Mouse (Mus musculus) adrenal gland, adult (tissue): Measurements from ENCODE around the gene D17Wsu92e.
"Not testable (repeated sequence)": the region's sequence is repeated elsewhere in the genome, so short reads cannot be mapped to it uniquely, and the experiment has no call there.

ENCODE experiments used
- DNase-seq, 2 experiments: peaks; one replicate each; pipeline ENCODE4 v3.0.0; 2022 to 2023; ENCODE audit warnings: low spot score in 1 of 2; ENCODE audit not compliant: inconsistent age in 2 of 2

The D17Wsu92e gene

DNA sequence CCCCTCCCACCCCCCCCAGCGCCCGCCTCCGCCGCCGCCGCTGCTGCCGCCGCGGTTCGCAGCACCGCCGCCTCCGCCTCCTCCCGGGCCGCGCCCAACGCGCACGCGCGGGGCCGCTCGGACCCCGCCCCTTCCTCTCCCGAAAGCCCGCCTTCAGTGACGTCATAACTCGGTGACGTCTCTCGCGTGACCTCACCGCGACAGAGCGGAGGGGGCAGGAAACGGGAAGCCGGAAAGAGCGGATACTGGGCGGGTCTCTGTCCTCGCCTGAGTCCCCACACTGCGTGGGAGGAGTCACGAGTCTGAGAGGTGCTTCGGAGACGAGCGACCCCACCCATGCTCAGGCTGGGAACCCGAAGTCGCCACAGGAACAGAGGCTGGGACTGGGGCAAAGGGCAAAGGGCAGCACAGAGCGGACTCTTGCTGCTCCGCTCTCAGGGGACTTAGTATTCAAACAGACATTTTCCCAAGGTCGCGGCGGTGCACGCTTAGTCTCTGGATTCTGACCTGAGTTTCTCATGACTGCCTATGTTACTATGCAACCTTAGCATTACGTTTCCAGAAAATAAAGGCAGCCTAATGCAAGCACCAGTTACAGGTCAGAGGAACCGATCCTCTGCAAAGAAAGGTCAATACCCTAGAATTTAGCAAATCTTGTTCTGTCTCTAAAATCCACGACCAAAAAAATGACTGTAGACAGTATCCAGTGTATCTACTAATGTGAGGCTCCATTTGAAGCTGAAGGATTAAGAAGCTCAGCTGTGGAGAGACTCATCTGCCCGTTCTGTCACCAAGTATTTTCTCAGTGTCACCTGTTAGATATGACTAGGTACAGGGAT is at the start of gene D17Wsu92e:
Gene D17Wsu92e (minus strand): TSS at position 81 of the 839 bp plus-strand sequence.
- peak; percentile 99 for DNase-seq

DNA sequence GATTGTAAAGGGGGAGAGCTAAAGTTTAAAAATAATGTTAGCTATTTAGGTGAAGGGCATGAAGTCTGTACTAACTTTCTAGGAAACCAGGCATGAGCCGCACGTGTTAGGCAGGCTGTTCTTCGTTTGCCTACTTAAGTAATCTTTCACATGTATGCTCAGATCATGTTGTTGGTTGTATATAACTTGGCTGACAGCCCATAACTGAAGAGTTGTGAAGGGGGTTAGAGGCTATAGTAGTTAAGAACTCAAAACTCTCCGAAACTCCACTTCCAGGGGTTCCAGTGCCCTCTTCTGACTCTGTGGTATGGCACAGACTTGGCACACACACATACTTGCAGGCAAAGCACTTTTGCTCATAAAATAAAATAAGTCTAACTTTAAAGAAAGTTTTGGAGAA is 46.3 kb upstream of the D17Wsu92e start:
- no peak for DNase-seq

DNA sequence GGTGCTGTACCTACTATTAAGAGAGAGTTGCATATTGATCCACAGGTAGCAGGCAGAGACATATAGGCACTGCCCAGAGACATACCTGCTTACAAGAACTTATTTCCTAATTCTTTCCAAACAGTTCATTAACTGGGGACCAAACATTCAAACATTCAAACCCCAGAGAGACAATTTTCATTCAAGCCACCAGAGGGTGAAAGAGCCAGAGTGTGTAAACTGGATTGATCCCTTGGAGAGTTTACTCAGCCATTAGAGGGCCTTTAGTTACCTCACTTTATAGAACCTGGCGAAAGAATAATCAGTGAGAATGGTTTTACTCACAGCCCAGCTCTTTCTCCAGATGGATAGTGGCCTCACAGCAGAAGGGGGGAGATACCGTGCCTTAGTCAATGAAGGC is 45.0 kb upstream of the D17Wsu92e start:
- DNase-seq, result no peak

DNA sequence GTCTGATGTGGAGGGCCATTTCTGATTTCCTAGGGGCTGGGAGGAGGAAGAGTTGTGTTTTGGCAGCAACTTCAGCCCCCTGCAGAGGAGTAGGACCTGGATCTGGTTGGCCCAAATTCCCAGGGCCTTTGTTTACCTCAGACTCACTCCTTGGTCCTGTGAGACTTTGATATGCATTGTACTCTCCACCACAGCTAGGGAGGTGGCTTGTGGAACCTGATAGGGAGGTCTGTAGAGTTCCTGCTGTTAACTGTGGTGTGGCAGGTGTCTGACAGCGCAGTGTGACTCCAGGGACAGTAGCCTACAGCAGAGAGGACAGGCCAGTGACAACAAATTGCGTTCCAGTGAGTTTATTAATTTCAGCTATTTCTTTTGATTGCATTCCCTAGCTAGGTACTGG is 38.7 kb upstream of the D17Wsu92e start:
- no peak for DNase-seq

DNA sequence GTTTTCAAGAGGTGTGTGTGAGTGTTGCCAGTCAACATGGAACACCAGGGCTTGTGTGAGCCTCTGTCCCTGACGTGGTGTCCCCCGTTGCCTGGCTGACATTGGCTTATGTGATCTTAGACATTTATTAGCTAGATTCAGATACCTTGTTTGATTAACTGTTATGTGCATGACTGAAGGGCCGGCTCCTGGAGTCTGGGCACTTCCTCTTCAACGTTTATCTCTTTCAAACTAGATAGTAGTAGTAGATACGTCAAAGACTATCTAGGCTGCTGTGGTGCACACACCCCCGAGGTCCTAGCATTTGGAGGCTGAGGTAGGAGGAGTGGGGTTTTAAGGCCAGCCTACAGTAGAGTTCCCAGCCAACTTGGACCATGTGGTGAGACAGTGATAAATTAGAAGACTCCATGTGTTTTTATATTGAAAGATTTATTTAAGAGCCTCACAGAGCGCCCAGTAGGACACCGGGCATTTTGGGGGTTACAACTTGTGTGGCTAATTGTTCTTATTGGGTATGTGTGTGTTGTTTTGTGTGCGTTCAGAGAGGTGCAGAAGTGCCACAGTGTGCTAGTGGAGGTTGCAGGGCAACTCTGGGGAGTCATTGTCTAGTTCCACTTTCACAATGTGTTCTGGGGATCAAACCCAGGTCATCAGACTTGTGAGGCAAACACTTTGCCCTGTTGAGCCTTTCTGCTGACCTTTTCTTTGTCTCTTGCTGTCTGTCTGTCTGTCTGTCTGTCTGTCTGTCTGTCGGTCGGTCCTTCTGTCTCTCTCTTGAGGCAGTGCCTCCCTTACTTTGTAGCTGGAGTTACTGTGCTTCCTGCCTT is 37.4 kb upstream of the D17Wsu92e start:
- DNase-seq, result peak in 1 of 2 experiments; percentile 54

DNA sequence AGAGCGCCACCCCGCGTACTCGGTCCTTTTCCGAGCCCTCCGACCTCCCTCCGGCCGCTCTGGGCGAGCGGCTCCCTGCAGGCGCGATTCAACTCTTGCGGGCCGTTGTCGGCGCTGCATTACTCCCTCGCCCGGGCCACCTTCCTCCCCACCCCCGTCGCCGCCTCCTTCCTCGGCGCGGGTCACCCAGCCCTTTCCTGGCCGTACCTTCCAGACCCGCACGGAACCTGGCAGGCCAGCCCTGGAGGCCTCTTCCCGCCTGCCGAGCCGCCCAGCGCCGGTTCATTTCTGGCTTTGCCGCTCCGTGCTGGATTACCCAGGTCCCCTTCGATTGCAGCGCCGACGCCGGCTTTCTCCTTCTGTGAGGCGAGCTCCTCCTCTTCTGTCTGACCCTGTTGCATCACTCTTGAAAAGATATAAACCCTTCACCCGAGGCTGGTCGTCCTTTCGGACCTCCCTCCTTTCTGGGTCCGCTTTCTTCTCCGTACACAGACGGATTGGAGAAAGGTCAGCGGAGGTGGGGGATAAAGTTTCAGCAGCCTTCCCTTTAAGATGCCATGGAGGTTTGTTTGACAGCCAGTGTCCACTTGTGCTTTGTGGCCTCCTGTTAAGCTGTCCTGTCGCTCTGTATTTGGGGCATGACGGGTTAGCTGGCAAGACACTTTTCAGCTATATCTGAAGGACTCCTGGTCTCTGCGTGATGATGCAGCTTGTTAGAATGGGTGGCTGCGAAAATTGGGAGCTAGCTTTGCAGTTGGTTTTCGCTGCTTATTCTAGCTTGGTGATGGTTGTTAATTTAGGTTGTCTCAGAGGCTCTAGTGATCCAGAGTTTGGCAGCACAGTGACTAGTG is 36.6 kb upstream of the D17Wsu92e start:
- DNase-seq, result peak; percentile 70 to 92

DNA sequence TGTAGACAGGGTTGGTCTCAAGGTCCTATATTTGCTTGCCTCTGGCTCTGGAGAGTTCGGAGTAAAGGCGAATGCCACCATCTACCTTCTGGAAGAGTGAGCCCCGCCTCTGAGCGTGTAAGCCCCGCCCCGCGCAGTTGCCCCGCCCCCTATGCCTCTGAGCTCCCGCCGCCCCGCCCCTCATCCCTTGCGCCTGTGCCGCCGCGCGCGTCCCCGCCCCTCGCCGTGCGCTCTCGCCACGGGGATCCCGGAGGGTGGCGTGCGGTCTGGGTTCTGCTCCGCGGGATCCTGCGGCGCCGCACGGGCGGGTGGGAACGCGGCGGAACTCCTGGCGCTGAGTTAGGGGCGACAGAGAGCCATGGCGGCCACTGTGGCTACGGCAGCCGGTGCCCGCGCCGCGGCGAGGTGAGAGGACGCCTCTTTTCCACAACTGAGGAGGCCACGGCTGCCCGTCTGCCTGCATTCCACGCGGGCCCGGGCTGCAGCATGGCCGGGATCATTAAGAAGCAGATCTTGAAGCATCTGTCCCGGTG is 35.9 kb upstream of the D17Wsu92e start, which contains the start of gene Uhrf1bp1:
Gene Uhrf1bp1 (plus strand): TSS at position 177 of the 533 bp plus-strand sequence.
- peak; percentile 86 to 95 for DNase-seq

DNA sequence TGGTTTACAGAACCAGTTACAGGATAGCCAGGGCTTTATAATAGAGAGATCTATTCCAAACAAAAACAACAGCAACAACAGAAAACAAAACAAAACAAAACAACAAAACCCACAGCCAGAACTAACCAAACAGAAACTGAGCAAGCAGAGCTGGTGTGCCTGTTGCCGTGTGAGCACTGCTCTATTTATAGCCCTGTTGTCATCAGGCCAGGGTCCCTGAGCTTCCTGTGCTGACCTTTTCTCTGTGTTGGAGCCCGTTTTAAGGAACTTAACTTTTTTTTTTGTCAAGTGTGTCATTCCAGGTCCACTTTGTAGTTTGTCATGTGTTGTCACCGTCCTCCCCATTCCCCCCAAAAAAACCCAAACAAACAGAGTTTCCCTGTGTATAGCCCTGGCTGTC is 30.6 kb upstream of the D17Wsu92e start:
- peak; percentile 70 to 88 for DNase-seq

DNA sequence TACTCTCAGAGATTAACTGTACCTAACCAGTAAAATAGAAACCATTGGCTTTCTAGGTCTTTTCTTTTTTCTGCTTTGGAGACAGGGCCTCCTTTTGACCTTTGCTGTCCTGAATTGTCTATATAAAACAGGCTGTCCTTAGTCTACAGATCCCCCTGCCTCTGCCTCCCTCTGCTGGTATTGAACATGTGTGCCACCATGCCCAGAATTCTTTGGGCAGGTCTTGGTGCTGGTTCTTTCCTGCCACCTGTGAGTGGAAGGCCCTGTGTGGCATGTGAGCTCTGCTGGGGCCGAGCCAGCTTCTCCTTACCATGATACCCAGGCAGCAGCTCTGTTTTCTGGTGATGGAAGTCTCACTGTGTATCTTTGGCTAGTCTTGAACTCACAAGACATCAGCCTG is 27.9 kb upstream of the D17Wsu92e start:
- DNase-seq, result no peak

DNA sequence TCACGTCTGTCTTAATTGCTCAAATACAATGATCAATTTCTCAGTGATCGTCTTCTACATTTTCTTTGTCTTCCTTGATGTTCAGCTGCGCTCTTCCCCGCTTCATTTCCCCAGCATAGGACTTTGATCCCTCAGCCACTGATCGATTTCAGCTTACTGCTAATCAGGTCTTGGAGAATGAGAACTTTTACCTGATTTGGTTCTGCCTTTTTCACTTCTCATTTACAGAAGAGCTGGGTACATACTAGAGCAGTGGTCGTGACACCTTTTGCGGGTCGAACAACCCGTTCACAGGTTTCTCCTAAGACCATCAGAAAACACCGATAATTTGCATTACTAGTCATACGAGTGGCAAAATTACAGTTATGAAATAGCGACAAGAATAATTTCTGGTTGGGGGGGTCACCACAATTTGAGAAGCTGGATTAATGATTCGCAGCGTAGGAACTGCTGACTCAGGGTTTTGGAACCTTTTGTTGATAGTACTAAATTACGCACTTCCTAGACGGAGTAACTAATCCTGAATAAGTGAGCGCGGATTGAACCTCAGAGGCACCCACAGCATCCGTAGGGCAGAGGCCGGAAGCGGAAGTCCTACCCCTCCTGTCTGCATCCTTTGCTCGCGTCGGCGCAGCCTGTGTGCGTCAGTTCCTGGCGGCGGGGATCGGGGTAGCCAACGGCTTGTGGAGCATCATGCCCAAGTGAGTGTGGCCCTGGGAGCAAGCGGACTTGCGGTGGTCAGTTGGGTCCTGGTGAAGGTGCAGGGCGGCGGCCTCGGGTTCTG is 19.2 kb upstream of the D17Wsu92e start:
- peak; percentile 97 to 98 for DNase-seq

DNA sequence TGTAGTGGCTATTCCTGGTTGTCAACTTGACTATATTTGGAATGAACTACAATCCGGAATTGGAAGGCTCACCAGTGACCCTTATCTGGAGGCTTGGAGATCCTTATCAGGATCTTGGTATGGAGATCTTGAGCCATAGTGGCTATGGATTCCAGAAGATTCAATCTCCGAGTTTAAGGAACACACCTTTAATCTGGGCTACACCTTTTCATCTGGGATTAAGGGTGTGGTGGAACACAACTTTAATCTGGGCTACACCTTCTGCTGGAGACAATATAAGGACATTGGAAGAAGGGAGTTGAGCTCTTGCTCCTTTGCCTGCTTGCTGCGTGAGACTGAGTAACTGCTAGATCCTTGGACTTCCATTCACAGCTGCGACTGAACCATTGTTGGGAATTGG is 17.4 kb upstream of the D17Wsu92e start, which contains the start of gene Snrpc:
Gene Snrpc (plus strand): TSS at position 301 of the 400 bp plus-strand sequence.
- not testable (repeated sequence) for DNase-seq

DNA sequence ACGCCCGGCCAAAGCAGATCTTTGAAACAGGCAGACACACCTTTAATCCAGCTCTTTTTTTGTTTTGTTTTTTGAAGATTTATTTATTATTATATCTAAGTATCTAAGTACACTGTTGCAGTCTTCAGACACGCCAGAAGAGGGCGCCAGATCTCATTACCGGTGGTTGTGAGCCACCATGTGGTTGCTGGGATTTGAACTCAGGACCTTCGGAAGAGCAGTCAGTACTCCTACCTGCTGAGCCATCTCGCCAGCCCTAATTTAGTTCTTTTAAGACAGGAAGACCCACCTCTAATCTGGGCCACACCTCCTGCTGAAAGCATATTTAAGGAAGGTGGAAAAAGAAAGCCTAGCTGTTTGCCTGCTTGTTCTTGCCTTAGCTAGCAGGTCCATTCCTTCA is 10.0 kb upstream of the D17Wsu92e start:
- DNase-seq, result no peak

DNA sequence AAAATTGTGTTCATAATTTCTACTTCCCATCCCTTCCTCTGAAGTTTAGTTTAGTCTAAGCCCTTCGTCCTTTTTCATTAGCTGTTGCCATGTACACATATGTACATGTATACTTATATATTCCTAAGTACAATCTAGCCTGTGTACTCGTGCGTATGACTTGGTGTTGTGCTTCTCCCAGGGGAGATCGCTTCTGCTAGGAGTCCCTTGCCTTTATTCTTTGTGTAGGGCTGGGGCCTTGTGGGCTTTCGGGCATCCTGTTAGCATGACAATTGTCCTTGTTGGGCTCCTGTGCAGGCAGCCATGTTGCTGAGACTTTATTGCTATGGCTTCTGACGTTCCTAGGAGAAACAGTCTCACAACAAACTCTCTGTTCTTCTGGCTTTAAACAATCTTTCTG is 7.1 kb upstream of the D17Wsu92e start:
- DNase-seq, result peak in 1 of 2 experiments; percentile 53

DNA sequence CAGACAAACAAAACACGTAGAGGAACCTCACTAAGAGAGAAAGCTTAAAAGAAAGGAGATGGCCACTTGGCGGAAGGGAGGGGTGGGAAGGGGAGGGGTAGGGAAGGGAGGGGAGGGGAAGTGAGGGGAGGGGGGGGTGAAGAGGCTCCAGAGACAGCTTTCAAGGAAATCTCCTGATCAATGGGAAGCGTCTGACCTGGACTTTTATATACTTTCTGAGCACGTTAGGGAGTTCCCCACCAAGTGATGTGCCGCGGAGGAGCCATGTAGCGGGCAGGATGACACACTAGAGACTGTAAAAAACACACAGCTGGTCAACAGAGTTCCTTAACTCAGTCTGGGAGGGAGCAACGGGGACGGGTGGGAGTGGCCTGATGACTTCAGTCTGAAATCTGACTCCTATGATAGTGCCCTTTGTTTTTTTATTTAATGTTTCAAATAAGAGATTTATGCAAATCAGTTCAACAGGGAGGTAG is 6.5 kb upstream of the D17Wsu92e start:
- DNase-seq, result peak; percentile 72 to 90

DNA sequence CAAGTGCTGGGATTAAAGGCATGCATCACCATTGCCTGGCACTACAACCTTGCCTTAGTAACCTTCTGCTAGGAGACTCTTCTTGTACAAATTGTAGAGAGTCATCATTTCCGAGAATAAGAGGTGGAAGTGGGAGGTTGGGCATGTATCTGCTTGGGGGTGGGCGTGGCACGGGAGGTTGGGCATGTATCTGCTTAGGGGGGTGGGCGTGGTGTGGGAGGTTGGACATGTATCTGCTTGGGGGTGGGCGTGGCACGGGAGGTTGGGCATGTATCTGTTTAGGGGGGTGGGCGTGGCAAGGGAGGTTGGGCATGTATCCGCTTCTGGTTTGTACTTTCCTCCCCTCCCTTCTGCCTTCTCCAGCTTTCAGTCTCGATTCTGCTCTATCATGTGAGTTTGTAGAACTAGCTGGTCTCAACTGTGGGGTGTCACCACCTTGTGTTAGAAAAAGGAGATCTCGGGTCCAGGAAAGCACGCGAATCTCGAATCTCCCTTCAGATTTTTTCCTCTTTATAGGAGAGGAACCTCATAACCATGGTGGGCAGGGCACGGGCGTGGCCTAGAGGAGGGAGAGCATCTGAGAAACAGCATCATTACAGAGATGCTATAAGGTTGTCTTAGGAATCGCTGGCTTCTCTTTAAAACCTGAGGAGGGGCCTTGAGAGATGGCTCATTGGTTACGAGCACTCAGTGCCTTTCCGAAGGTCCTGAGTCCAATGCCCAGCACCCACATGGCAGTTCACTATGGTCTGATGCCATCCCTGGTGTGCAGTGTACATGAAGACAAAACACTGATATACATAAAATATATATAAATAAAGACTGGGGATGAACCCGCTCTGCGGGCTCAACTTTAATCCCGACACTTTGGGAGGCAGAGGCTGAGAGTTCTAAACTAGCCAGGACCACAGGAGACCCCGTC is 5.8 kb upstream of the D17Wsu92e start:
- peak; percentile 88 to 96 for DNase-seq

DNA sequence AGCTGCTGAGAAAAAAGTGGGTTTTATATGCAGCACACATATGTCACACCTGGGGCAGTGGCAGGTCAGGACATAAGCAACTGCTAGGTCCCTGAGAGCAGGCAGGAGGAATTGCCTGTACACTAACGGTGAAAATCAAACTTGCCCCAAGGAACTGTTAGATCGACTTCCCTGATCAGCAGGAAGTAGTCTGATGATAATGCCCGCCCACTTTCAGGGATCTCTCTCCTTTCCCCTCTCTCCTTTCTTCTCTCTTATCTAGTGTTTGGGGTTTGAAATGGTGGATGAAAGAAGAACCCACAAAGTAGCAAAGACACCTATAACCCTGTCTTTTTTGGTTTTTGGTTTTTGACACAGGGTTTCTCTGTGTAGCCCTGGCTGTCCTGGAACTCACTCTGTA is 5.1 kb upstream of the D17Wsu92e start:
- no peak for DNase-seq

DNA sequence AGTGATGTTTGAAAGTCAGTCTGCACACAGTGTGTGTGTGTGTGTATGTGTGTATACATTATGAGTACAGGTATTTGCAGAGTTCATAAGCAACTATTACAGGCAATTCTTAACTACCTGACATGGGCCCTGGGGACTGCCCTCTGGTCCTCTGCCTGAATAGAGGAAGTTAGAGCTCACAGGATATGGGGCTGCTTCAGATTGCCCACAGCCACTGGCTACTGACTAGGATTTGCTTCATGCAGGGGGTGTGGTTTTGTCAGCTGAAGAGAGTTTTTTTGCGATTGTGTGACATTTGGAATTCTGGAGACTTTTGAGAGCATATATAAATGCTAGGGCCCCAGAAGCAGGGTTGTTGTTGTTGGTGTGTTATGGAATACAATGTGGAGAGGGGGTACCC is 4.5 kb upstream of the D17Wsu92e start:
- no peak for DNase-seq

DNA sequence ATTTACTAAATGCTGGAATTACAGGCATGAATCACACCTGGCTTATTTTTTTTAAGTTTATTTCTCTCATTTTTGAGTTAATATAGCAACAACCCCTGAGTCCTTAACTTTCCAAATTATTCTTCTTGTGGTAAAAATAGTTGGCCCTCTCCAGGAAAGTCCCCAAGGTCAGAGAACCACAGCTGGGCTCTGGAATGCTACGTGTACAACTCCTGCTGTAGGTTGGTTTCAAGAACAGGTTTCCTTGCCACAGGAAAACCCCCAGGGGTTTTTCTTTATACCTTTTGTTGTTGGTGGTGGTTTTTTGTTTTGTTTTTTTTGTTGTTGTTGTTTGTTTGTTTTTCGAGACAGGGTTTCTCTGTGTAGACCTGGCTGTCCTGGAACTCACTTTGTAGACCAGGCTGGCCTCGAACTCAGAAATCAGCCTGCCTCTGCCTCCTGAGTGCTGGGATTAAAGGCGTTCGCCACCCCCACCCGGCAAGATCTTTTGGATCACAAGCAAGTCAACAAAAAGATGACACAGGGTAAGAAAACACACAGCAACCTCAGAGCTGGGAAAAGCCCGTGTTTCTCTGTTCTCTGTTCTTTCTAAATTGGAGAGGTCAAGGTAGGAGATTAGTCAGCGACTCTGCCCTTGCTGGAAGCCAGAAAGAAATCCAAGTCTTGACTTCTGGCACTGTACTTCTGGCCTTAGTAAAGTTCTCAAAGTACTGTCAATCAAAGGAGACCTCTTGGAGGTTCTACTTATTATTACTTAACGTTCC is 2.9 kb upstream of the D17Wsu92e start:
- DNase-seq, result peak; percentile 48 to 84
